Mouse (Mus musculus): ENCODE results near the gene Pls3.
"Not testable (repeated sequence)": the region's sequence is repeated elsewhere in the genome, so short reads cannot be mapped to it uniquely, and the experiment has no call there.

The Pls3 gene

GRCm38 (mm10) chrX:75764794-75765328 lies 110.1 kb downstream of the Pls3 start:
- DNase-seq, result no peak

- peak; percentile 48 to 63 for DNase-seq
Observed at GRCm38 (mm10) chrX:75764135-75764793, 110.7 kb downstream of the Pls3 start.

- not testable (repeated sequence) for DNase-seq
Observed at GRCm38 (mm10) chrX:75759461-75759860, 115.5 kb downstream of the Pls3 start.

GRCm38 (mm10) chrX:75759036-75759435 lies 115.9 kb downstream of the Pls3 start:
- DNase-seq, result peak in 1 of 2 experiments; percentile 67

GRCm38 (mm10) chrX:75757966-75758365 lies 117.0 kb downstream of the Pls3 start:
- peak in 1 of 2 experiments; percentile 69 for DNase-seq

GRCm38 (mm10) chrX:75754531-75754930 lies 120.5 kb downstream of the Pls3 start:
- peak in 1 of 2 experiments; percentile 43 for DNase-seq

GRCm38 (mm10) chrX:75750126-75750725 lies 124.8 kb downstream of the Pls3 start:
- peak in 1 of 2 experiments; percentile 60 for DNase-seq

- DNase-seq, result peak in 1 of 2 experiments; percentile 70
Observed at GRCm38 (mm10) chrX:75749312-75749711, 125.7 kb downstream of the Pls3 start.

- DNase-seq, result peak in 1 of 2 experiments; percentile 71
Observed at GRCm38 (mm10) chrX:75744466-75744865, 130.5 kb downstream of the Pls3 start.

- DNase-seq, result not testable (repeated sequence)
Observed at GRCm38 (mm10) chrX:75739464-75739863, 135.5 kb downstream of the Pls3 start.

Measured in kidney, adult 8-10 months (tissue).